Mouse (Mus musculus) naive thymus-derived CD4-positive, alpha-beta T cell, adult 2 months (primary cell): Measurements from ENCODE around the gene Gpr1.
"Not testable (repeated sequence)": the region's sequence is repeated elsewhere in the genome, so short reads cannot be mapped to it uniquely, and the experiment has no call there.

Experiments
- DNase-seq: peaks from one replicate; pipeline ENCODE4 v3.0.0-alpha.2; 2011; ENCODE audit warnings: low read depth

The Gpr1 gene

GRCm38 (mm10) chr1:63219277-63219676, 4.9 kb upstream of the Gpr1 start:
- no peak for DNase-seq

DNA sequence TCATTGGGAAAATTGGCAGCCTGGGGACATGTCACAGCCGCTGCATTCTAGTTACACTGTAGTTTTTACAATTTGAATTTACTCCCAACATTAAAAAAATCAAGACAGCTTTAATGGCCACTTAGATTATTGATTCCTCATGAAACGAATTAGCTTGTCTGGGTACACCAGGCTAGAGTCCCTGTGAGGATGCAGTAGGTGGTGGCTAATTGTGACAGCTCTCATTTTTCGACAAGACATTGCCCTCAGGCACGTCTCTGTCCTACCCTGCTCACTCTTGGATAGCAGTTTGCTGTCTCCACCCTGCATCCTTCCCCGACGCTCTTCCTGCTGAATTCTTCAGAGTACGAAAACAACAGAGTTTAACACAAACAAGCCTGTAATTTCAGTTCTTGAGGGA, 288 bp upstream of the Gpr1 start:
- no peak for DNase-seq

- no peak for DNase-seq
Measured at GRCm38 (mm10) chr1:63213478-63214270, 669 bp downstream of the Gpr1 start.

DNA sequence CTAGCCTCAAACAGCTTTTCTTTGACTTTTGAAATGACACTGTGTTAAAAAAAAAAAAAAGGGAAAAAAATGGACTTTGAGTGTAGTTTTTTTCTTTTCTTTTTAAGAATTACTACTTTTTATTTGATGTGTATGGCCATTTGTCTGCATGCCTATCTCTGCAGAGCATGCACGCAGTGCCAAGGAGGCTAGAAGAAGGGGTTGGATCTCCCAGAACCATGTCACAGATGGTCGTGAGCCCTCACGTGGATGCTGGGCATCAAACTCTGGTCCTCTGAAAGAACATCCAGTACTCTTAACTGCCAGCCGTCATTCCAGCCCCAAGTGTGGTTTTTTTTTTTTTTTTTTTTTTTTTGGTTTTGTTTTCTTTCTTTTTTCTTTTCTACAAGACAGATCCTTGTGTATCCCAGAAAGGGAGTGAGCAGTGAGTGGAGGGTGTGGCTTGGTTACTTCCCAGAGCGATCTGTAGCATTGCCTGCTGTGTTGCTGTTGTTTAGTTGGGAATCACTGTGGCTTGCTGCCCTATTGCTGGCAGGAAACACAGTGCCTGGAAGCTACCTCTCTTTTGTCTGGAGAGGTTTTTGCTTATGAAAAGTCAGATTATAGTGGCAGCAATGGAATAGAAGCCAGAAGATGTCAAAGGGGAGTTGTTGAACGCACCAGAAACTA, 4.3 kb downstream of the Gpr1 start:
- DNase-seq: no peak

- DNase-seq: no peak
Measured at GRCm38 (mm10) chr1:63207607-63208006, 6.7 kb downstream of the Gpr1 start.

GRCm38 (mm10) chr1:63204660-63205394, 9.5 kb downstream of the Gpr1 start:
- no peak for DNase-seq

- no peak for DNase-seq
Measured at GRCm38 (mm10) chr1:63203950-63204659, 10.2 kb downstream of the Gpr1 start.

DNA sequence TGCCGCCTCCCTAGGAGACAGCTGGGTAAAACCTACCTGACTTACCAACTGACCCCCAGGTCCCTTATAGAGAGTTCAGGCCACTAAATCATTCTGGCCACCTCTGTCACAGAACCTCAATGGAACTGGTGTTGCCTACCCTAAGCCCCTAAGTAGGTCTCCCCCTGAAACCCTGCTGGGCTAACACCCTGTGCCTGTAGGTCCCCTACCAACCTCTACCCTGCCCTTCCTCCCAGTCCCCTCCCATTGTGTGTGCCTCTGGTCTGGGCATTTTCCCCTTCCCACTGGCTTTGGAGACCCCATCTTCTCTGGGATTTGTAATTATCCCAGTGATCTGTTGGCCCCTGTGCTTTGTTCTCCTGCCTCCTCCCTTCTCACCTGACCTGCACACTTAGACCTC, 10.9 kb downstream of the Gpr1 start:
- DNase-seq: no peak

GRCm38 (mm10) chr1:63201672-63202071, 12.7 kb downstream of the Gpr1 start:
- DNase-seq: no peak

DNA sequence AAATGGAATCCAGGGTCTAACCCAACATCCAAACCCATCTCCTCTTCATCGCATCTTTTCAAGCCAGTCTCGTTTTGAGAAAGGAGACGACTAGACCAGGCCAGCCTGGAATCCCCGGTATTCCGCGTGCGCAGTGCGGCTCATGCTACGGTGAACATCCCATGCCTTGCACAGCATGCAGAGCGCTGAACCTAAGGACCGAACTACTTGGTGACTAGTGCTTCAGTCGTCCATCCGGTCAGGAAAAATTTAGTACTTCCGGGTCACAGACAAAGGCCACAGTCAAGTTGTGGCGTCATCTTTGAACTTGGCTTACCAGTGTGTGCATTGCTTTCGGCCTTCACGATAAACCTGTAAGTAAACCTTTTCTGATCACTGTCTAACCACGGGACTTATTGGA, 14.0 kb downstream of the Gpr1 start:
- DNase-seq: no peak

DNA sequence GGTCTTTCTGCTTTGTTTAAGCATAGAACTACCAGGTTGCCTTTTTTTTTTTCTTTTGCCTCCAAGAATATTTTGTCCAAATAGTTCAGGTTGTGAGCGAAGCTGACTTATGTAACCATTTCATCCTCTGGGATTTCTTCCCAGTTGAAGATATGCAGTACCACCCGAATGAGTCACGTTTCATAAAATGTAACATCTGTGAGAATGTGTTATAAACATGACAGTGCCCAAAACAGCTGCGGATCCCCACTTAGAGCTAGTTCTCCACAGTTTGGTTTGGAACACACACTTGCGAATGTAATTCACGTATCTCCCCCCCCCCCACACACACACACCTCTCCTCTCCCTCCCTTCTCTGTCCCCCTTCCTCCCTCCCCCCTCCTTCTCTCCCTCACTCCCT, 15.0 kb downstream of the Gpr1 start:
- DNase-seq: no peak

GRCm38 (mm10) chr1:63195848-63196512, 18.4 kb downstream of the Gpr1 start:
- DNase-seq: no peak

GRCm38 (mm10) chr1:63192306-63193065, 21.9 kb downstream of the Gpr1 start:
- no peak for DNase-seq

- no peak for DNase-seq
Measured at GRCm38 (mm10) chr1:63190851-63191250, 23.5 kb downstream of the Gpr1 start.

GRCm38 (mm10) chr1:63188536-63188935, 25.8 kb downstream of the Gpr1 start:
- no peak for DNase-seq

- not testable (repeated sequence) for DNase-seq
Measured at GRCm38 (mm10) chr1:63185430-63185829, 28.9 kb downstream of the Gpr1 start.

DNA sequence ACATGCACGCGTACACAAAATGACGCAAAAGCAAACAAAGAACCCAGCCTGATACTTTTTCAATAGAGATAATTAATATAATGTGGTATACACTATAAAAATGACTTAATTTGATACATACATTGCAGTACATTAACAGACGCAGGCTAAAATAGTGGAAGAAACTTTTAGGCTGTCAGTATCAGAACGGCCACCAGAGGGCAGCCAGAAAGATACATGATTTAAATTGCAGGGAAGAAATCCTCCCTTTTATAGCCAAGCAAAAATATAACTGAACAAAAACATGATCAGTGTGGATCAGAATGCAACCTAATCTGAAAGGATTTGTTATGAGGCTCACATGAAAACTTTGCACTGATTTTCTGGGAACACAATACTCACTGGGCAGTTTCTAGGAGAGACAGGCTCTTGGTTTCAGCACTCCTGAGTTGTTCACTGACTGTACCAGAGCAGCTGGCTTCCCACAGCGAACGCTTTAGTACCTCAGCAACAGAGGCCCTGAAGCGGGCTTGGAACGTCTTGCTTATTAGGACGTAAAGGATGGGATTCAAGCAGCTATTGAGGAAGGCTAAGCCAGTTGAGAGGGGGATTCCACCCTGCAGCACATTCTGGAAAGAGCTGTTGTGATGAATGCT, 31.6 kb downstream of the Gpr1 start:
- DNase-seq: peak; percentile 76

- no peak for DNase-seq
Measured at GRCm38 (mm10) chr1:63182212-63182611, 32.1 kb downstream of the Gpr1 start.

GRCm38 (mm10) chr1:63181480-63181879, 32.9 kb downstream of the Gpr1 start:
- DNase-seq: no peak

DNA sequence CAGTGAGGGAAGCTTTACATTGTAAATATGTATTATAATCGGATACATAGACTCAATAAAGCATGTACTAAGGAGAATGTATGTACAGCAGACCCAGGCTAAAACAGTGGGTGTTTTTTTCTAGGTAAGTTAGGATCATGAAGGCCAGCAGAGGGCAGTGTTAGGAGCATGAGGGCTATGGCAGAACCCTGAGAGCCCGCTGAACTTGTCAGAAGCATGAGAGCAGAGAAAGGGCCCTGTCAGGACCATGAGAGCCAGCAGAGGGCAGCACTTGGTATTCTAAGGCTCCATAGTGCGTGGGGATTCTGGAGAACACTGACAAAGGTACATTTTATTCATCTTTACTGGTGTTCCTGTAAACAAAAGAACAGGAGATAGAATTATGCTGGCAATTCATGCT, 33.3 kb downstream of the Gpr1 start:
- peak; percentile 98 for DNase-seq
